Mouse (Mus musculus) midbrain, embryonic 16.5 days (tissue): ENCODE measurements around the gene Mxd3. TPM values are rescaled to one million over a fixed set of nuclear protein-coding genes. Genes with fewer than 3 reads are reported as not detected.

Source experiments
- ATAC-seq: fragments of 200-750 bp; cut with Nextera tagmentation; 2 replicates; pipeline ENCODE4 v1.8.0; 2017; ENCODE audit warnings: moderate TSS enrichment
- H3K27ac ChIP-seq: fragments of 300-500 bp; sonication (generic); 2 replicates; pipeline ENCODE4 v1.5.1; 2014; ENCODE audit warnings: mild to moderate bottlenecking, low read length, mixed read lengths
- H3K27me3 ChIP-seq: fragments of 300-500 bp; sonication (generic); 2 replicates; pipeline ENCODE4 v1.6.1; 2014; ENCODE audit warnings: low read depth, low read length, mixed read lengths; ENCODE audit not compliant: control insufficient read depth, insufficient read depth
- H3K36me3 ChIP-seq: fragments of 300-500 bp; sonication (generic); 2 replicates; pipeline ENCODE4 v1.6.1; 2014; ENCODE audit warnings: mild to moderate bottlenecking, low read length, moderate library complexity, mixed read lengths; ENCODE audit not compliant: control insufficient read depth, insufficient read depth
- H3K4me1 ChIP-seq: fragments of 300-500 bp; sonication (generic); 2 replicates; pipeline ENCODE4 v1.6.1; 2014; ENCODE audit warnings: mild to moderate bottlenecking, low read length, mixed read lengths; ENCODE audit not compliant: control insufficient read depth, insufficient read depth
- H3K4me2 ChIP-seq: fragments of 300-500 bp; sonication (generic); 2 replicates; pipeline ENCODE4 v1.6.1; 2014; ENCODE audit warnings: mild to moderate bottlenecking, low read length, mixed read lengths
- H3K4me3 ChIP-seq: fragments of 300-500 bp; sonication (generic); 2 replicates; pipeline ENCODE4 v1.5.1; 2014; ENCODE audit warnings: low read depth, mild to moderate bottlenecking, low read length, moderate library complexity, mixed read lengths
- H3K9ac ChIP-seq: fragments of 300-500 bp; sonication (generic); 2 replicates; pipeline ENCODE4 v1.6.1; 2014; ENCODE audit warnings: low read depth, low read length, mixed read lengths
- H3K9me3 ChIP-seq: fragments of 300-500 bp; sonication (generic); replicated peaks from 2 replicates; pipeline ENCODE4 v1.6.1; 2014; ENCODE audit warnings: mild to moderate bottlenecking, low read length, mixed read lengths; ENCODE audit not compliant: control insufficient read depth, poor library complexity, severe bottlenecking
- WGBS: fragments of 180-500 bp; shearing (Covaris S2); extraction: QIAGEN DNeasy Blood & Tissue Kit; methylation state at CpG from one replicate; pipeline ENCODE4 v1.1.7; 2014; 5-methylcytosine and 5-hydroxymethylcytosine counted together
- polyA plus RNA-seq: library from polyadenylated mRNA; unstranded; fragments of >200 nt; fragmentation: Nextera tagmentation; extraction: Ambion mirVana; gene quantifications from 2 replicates; pipeline ENCODE4 v1.2.1, GENCODE M21; 2015

Gene Mxd3
- polyA plus RNA-seq, 1 experiment from 2014 or later: 6.9 TPM

GRCm38 (mm10) chr13:55325596-55325995 lies 4.0 kb downstream of the Mxd3 start:
- 82% methylated on average over 9 of the region's 11 CpGs for WGBS
- H3K27ac ChIP-seq: no peak overlapping the region
- H3K4me1 ChIP-seq: peaks cover 38% of the 10 kb centered on the region

DNA sequence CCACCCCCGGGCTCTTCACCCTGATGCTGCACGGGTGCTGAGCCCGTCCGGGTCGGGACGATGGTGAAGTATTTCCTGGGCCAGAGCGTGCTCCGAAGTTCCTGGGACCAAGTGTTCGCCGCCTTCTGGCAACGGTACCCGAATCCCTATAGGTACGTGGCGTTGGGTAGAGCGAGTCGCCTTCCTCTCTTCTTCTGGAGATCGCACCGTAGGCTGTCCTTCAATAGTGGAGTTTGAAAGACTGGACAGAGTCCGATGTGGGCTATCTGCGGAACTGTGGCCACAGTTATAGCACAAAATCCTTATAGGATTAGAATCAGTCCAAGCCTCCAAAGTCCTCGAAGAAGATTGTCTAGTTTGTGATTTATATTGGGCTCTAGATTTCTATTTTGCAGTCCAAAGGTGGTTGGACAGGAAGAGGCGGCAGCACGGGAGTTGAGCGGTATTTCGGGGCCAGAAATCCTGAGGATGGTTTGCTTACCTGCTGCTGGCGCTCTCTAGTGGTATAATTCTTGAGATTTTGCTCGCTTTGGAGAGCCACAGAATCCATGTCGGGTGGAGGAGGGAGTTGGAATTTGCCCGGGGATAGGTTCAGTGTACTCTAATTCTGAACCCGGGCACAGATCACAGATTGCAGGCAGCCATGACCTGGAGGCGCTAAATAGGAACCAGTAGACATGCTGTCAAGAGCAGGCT lies 7.3 kb downstream of the Mxd3 start:
- Histone ChIP-seq H3K36me3 (peaks cover 12% of the 10 kb centered on the region), H3K4me2 (peak overlapping the region; percentile 97), H3K4me3 (peak overlapping the region; percentile 97), H3K9me3 (no peaks in the 10 kb centered on the region), H3K9ac (peak overlapping the region; percentile 96), H3K27me3 (no peaks in the 10 kb centered on the region), H3K27ac (peak overlapping the region; percentile 84), H3K4me1 (peaks cover 31% of the 10 kb centered on the region)
- 1% methylated on average over 31 of the region's 31 CpGs for WGBS
- 0 out of 2 replicates have a peak, but pooled peaks have one; percentile 19 for ATAC-seq

More at GRCm38 (mm10) chr13:55325596-55325995, 4.0 kb downstream of the Mxd3 start:
- no peak overlapping the region for H3K4me2 ChIP-seq
- ATAC-seq: no peak
- H3K9ac ChIP-seq: no peak overlapping the region
- H3K36me3 ChIP-seq: peaks cover 12% of the 10 kb centered on the region
- no peak overlapping the region for H3K4me3 ChIP-seq
- no peaks in the 10 kb centered on the region for H3K27me3 ChIP-seq
- no peaks in the 10 kb centered on the region for H3K9me3 ChIP-seq

DNA sequence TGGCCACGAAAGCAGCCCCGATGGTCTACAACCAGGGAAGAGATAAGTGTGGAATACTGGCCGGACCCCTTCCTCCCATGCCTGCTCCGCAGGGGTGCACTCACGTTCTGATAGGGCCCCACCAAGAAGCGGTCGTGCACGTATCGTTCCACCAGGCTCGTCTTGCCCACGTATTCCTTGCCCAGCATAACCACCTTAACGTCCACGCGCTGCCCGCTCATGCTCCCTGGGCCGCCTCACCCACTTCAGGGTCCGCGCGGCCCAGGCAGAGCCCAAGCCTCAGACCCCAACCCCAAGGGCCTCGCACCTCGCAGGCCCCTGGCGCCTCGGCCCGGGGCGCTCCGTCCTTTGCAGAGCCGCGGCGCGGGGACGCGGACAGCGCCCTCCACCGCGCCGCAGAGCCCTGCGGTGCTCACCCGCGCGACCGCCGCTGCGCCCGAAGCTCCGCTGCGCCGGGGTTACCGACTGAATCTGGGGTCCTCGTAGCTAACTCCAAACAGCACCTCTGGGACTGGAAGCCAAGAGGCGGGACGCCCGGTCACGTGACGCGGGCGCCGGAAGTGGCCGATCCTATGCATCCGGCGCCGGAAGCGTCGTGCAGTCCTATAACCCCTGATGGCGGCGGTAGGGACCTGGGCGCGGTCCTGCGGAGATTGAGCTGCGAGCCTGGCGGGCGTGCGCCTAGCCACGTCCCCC lies 8.0 kb downstream of the Mxd3 start, which contains the start of gene Rab24:
Gene Rab24 (minus strand): TSS at position 513 of the 696 bp plus-strand sequence.
- peak within 1 kb of the TSS; percentile 97 for H3K4me3 ChIP-seq
- ATAC-seq: peak; percentile 93
- H3K4me2 ChIP-seq: peak within 1 kb of the TSS; percentile 97
- no peaks in the 10 kb centered on the region for H3K27me3 ChIP-seq
- H3K9ac ChIP-seq: peak within 1 kb of the TSS; percentile 96
- H3K9me3 ChIP-seq: no peaks in the 10 kb centered on the region
- H3K36me3 ChIP-seq: peaks cover 12% of the 10 kb centered on the region
- peaks cover 26% of the 10 kb centered on the region for H3K4me1 ChIP-seq
- peak within 1 kb of the TSS; percentile 84 for H3K27ac ChIP-seq
- WGBS: under 1% methylated on average over 73 of the region's 73 CpGs

- H3K9me3 ChIP-seq: no peaks in the 10 kb centered on the region
- H3K27me3 ChIP-seq: no peaks in the 10 kb centered on the region
- 88% methylated on average over 4 of the region's 4 CpGs for WGBS
- peaks cover under 1% of the 10 kb centered on the region for H3K36me3 ChIP-seq
- H3K27ac ChIP-seq: peak within 1 kb of the TSS; percentile 84
- H3K4me2 ChIP-seq: peak within 1 kb of the TSS; percentile 97
- peaks cover 26% of the 10 kb centered on the region for H3K4me1 ChIP-seq
- peak within 1 kb of the TSS; percentile 96 for H3K9ac ChIP-seq
- peak within 1 kb of the TSS; percentile 97 for H3K4me3 ChIP-seq
- no peak for ATAC-seq
These were observed 9.6 kb downstream of the Mxd3 start, which contains the start of gene Prelid1 for GRCm38 (mm10) chr13:55319931-55320533. TSS of gene Prelid1 (plus strand) at chr13:55320500.

- Histone ChIP-seq H3K4me3 (no peak overlapping the region), H3K4me1 (peaks cover 19% of the 10 kb centered on the region), H3K4me2 (no peak overlapping the region), H3K36me3 (peaks cover 5% of the 10 kb centered on the region), H3K27ac (no peak overlapping the region), H3K9me3 (no peaks in the 10 kb centered on the region), H3K9ac (no peak overlapping the region), H3K27me3 (no peaks in the 10 kb centered on the region)
- ATAC-seq: no peak
- 77% methylated on average over 3 of the region's 3 CpGs for WGBS
These were observed 11.3 kb downstream of the Mxd3 start for GRCm38 (mm10) chr13:55318351-55318750.

DNA sequence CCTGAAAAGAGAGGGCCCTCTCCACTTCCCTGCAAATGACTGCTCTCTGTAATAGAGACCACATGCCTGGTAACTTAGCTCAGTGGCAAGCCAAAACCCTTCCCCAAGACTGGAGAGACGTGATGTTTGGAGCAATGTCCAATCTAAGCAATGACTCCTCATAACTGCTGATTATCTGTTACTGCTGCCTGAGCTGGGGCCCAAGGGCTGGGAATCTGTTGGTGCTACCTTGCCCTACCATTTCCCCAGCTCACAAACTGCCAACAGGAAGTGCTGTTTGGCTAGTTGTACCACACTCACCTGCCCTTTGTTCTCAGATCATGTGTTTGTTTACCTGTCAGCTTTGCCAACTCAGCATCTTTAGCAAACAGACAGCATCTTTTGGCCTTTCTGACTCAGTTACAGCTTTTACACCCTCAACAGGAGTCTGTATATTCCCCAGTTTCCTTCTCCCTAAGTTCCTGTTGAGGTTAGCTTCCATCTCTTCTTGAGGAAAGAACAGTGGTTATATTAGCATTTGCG lies 14.7 kb downstream of the Mxd3 start:
- H3K4me1 ChIP-seq: no peaks in the 10 kb centered on the region
- no peaks in the 10 kb centered on the region for H3K27me3 ChIP-seq
- no peak overlapping the region for H3K4me2 ChIP-seq
- WGBS: 92% methylated on average over 2 of the region's 2 CpGs
- H3K9me3 ChIP-seq: no peaks in the 10 kb centered on the region
- peaks cover 30% of the 10 kb centered on the region for H3K36me3 ChIP-seq
- no peak for ATAC-seq
- no peak overlapping the region for H3K9ac ChIP-seq
- H3K27ac ChIP-seq: no peak overlapping the region
- no peak overlapping the region for H3K4me3 ChIP-seq

DNA sequence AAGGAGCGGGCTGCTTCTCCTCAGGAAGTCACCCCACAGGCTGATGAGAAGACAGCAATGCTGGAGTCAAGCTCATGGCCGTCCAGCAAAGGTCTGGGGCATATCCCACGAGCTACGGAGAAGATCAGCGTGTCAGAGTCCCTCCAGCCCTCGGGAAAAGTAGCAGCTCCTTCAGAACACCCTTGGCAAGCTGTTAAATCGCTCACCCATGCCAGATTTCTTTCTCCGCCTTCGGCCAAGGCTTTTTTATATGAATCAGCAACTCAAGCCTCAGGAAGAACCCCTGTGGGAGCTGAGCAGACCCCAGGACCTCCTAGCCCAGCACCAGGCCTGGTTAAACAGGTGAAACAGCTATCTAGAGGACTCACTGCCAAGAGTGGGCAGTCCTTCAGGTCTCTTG lies 16.6 kb downstream of the Mxd3 start:
- Histone ChIP-seq H3K4me2 (no peak overlapping the region), H3K36me3 (peaks cover 30% of the 10 kb centered on the region), H3K27me3 (no peaks in the 10 kb centered on the region), H3K4me1 (no peaks in the 10 kb centered on the region), H3K9me3 (no peaks in the 10 kb centered on the region), H3K9ac (no peak overlapping the region), H3K27ac (no peak overlapping the region), H3K4me3 (no peak overlapping the region)
- 88% methylated on average over 9 of the region's 9 CpGs for WGBS
- no peak for ATAC-seq

- no peak for ATAC-seq
- H3K9ac ChIP-seq: no peak overlapping the region
- 92% methylated on average over 8 of the region's 8 CpGs for WGBS
- no peaks in the 10 kb centered on the region for H3K9me3 ChIP-seq
- peaks cover 37% of the 10 kb centered on the region for H3K36me3 ChIP-seq
- H3K4me3 ChIP-seq: no peak overlapping the region
- no peak overlapping the region for H3K4me2 ChIP-seq
- H3K27me3 ChIP-seq: no peaks in the 10 kb centered on the region
- no peak overlapping the region for H3K27ac ChIP-seq
- no peaks in the 10 kb centered on the region for H3K4me1 ChIP-seq
These were observed 17.5 kb downstream of the Mxd3 start for GRCm38 (mm10) chr13:55312028-55312630.
